Mouse (Mus musculus) ovary, adult 18-20 months (tissue): ENCODE measurements around the gene Cdc34.

Experiments
- DNase-seq: peaks from one replicate; pipeline ENCODE4 v3.0.0; 2022; ENCODE audit warnings: low spot score, mixed read lengths

Cdc34 gene

DNA sequence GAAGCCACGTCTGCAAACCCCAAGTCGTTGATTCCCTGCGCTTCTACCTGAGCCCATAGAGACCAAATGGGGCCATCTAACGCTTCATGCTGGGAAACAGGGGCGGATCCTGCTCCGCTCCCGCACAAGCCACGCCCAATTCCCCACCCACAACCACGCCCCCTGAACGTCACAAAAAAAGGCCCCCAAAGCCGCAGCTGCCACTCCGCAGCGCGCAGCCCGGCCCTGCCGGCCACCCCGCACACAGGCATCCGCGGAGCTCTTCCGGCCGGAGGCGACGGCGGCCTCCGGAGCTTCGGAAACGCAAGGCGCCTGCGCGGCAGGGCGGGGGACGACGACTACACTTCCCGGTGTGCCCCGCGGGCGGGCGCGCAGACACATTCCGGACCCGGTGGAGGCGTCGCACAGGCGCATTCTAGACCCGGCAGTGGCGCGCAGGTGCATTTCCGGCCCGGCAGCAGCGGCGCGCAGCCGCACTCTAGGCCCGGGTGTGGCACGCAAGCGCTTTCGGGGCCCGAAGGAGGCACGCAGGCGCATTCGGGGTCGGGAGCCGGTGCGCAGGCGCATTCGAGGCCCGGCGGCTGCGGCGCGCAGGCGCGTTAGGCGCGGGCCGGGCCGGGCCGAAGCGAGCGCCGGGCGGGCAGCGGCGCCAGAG, at the start of gene Cdc34:
TSS of gene Cdc34 (plus strand) at position 605 of the 655 bp plus-strand sequence.
- peak; percentile 100 for DNase-seq

DNA sequence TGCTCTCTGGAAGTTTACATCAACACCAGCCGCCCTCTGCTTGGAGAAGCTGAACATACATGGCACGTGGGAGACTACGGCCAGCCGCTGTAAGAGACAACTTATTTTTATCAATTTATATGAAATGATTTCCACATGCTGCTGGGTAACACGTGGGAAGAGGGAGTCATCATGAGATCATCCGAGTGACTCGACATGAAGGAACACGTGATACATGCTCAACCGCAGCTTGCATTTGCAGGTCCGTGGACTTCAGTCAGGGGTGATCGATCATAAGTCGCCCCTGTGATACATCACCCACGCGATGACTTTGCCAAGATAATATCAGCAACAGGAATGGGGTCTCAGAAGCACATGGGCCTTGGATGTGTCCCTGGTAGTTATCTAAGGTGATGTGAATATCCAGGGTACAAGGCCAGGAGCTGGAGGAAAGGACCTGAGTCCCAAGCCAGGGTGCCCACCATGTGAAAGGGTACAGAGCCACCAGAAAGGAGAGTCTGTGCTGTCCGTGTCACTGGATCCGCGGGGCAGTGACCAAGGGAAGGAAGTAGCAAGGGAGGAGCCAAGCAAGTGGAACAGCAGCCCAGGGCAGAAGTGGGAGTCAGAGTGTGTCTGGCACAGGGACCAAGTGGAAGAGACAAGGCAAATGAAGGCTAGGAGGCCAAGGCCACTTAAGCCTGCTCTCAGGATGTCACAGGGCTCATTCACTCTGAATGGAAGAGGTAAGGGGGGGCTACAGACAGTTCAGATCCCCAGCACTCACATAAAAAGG, 48.8 kb upstream of the Cdc34 start:
- no peak for DNase-seq

DNA sequence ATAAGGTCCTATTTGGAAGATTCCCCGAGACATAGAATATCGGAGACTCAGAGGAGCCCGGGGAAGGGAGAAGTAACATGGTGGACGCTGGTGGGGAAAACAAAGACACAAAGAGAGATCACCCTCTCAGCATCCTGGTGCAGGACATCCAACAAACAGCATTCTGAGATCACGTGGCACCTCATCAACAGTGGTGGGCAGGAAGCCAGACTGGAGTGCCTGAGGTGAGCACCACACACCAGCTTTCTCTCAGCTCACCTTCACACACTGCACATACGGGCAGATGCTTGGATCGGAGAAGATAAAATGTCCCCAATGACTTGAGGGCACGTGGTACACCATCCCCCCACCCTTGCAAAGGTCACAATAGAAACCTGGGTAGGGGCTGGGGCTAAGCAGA, 45.7 kb upstream of the Cdc34 start:
- no peak for DNase-seq

DNA sequence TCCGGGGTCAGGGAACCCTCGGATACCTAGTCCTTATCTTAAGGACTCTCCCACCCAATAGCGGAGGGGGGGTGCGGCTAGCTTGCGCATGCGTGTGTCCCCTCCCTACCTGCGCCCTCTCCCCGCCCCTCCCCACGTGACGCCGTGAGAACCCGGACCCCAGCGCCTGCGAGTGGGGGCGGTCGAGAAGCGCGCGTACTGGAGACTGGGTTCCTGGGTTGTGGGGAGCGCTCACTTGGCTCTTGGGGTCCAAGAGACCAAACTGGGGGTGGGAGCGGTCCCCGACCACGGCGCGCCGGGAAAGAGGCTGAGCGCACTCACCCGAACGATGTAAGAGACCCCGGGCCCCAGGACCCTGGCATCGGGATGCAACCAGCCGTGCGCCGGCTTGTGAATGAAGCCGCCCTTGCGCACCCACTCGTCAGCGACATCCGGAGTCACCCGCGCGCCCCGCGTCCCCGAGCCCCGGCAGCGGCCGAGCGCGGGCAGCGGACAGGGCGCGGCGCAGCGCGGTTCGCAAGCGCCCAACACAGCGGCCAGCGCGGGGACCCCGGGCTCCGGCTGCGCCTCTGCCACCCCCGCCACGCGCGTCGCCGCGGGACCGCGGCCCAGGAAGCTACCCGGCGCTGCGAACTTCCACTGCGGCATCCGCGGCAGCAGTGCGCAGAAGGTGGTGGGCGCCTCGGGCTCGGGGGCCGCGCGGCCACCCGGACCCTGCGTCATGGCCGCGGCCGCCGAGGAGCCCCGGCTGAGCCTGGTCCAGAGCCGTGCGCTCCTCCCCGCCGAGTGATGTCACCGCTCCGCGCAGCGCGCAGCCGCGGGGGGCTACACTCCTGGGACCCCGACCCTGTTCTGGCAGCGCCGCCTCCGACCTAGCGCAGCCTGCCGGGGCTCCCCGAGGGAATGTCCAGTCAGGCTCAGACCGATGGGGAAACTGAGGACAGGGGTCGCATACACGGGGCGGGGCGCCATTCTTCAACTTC, 44.6 kb upstream of the Cdc34 start, which contains the start of gene Shc2:
TSS of gene Shc2 (minus strand) at position 791 of the 983 bp plus-strand sequence.
- no peak for DNase-seq

DNA sequence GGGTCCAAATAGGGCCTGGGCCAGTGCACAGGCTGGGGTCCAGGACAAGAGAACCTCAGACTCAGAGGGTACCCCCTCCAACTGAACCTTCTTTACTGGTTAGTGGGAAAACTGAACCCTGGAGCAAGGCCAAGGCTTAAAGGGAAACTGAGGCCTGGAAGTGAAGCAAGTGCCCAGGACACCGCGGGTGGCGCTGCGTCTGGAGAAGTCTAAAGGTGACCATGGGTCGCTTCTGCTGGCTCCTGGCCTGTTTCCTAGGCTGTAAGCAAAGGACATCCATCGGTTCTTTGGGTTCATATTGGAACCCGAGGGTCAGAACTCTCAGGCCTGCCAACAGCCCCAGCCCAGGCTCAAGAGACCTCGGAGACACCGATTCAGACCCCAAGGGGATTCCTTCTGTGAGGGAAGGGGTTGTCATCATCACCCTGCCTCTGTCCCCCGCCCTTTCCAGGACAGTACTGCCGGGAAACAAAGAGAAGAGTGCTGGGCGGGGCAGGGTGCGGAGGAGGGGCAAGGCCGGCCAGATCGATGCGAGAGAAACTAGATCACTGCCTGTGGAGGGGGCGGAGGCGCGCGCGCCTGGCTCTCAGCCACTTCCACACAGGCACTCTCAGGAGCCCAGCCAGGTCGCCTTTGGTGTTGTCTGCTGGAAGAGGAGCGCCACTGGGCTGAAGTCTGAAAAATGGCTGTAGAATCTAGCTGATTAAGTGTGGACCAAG, 43.4 kb upstream of the Cdc34 start:
- DNase-seq: no peak

GRCm38 (mm10) chr10:79645711-79646110, 36.3 kb upstream of the Cdc34 start, which contains the start of gene Odf3l2:
Odf3l2 (minus strand) TSS chr10:79645738.
- DNase-seq: no peak

DNA sequence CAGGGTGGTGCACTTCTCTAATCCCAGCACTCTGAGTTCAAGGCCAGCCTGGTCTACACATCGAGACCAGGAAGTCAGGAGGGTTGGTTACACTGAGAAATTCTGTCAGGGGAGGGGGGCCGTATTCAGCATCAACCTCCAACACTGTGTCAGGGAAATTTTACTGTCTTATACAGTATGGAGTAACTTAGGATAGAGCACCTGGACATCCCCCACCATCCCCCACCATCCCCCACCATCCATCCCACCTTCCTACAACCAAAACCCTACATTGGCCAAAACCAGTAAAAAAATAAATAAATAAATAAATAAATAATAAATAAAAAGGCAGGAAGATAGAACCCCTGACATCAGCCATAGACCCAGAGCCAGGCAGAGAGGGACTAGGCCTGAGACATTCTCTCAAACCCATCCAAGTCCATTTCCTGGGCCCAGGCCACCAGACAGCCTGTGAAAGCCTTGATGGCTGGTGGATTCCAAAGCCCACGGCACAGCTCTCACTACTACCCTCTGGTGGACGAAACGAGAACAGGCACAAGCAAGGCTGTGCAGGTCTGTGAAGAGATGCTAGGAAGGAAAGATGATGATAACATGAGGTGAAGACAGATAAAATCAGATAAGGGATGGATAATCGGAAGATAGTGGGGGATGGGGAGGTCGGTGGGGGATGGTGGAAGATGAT, 32.8 kb upstream of the Cdc34 start:
- no peak for DNase-seq

- no peak for DNase-seq
These were observed 29.2 kb upstream of the Cdc34 start for GRCm38 (mm10) chr10:79652789-79653188.

- no peak for DNase-seq
These were observed 27.0 kb upstream of the Cdc34 start for GRCm38 (mm10) chr10:79654946-79655395.

DNA sequence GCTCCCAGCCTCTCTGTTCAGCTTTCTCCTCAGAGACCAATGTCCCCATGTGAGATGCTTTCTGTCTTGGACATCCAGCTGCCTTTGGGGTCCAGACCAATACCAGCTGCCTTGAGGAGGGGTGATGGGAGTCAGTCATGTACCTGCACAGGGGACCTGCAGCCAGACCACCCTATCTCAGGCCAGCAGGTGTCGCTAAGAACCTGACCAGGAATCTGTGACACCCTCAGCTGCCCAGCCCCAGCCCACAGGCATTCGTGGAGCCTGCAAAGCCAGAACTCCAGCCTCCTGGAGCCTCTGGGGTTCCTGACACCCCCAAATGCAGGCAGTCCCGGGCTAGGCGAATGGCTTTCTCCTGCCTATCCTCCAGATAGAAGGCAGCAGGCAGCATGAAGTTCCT, 23.2 kb upstream of the Cdc34 start:
- DNase-seq: no peak

DNA sequence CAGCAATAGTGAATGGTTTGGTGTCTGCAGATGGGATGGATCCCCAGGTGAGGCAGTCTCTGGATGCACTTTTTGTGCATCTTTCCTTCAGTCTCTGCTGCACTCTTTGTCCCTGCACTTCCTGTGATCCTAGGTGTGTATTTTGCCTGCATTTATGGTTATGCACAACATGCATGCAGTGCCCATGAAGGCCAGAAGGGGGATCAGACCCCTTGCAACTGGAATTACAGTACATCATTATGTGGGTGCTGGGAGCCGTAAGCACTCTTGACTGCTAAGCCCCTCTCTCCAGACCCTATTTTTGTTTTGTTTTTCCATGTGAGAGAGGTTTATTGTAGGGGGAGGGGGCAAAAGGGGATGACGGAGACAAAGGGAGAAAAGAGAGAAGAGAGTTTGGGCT, 21.7 kb upstream of the Cdc34 start:
- no peak for DNase-seq

GRCm38 (mm10) chr10:79661861-79662260, 20.1 kb upstream of the Cdc34 start:
- DNase-seq: no peak

GRCm38 (mm10) chr10:79664131-79664665, 17.8 kb upstream of the Cdc34 start, which contains the start of gene Madcam1:
Madcam1 (plus strand) TSS chr10:79664559.
- DNase-seq: no peak

- no peak for DNase-seq
These were observed 16.9 kb upstream of the Cdc34 start for GRCm38 (mm10) chr10:79665051-79665450.

- DNase-seq: no peak
These were observed 15.5 kb upstream of the Cdc34 start for GRCm38 (mm10) chr10:79666493-79666892.

DNA sequence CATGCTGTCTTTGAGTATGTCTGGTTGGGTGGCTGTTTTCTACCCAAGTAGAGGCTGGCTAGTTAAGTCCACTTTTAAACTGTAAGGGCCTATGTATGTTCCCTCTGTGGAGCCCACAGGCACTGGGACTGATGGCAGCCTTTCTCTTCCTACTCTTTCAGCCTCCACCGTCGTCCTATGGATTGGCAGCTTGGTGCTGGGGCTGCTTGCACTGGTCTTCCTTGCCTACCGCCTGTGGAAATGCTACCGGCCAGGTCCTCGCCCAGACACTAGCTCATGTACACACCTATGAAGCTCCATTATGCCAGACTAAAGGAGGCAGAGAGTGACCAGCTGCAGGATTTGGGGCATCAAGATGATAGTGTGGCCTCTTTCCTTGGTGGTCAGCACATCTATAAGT, 13.9 kb upstream of the Cdc34 start:
- DNase-seq: no peak

DNA sequence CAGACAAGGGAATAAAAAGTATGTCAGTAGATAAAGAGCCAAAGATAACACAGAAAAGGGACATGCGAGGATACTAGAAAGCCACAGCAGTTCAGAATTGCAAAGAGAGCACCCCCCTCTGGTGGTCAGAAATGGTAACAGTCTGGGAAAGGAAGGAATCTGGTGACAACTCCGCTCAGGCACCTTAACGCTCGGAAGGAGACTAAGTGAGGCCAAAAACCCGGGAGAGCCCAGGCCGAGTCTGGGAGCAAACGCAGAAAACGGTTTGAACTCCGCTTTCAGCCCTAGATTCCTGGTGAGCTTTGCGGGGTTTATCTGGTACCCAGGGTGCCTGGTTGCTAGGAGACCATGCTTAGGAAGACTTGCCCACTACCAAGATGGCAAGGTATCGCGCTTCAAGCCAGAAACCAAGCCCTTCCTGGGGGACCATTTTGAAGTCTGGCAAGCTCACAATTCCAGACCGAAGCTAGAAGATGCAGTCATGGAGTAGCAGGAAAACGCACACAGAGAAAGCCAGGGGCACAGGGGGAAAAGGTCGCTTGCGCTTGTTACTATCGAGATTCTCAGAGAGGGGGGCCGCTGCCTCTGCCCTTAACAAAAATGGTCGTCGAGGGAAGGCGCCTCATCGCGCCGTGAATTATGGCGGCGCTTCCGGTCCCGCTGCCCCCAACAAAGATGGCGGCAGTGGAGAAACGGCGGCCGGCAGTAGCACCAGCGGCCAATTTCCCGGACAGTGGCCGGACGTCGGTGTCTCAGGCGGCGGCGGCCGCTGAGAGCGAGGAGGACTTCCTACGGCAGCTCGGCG, 13.0 kb upstream of the Cdc34 start, which contains the start of gene Tpgs1:
TSS of gene Tpgs1 (plus strand) at position 599 of the 805 bp plus-strand sequence.
- peak; percentile 82 for DNase-seq

DNA sequence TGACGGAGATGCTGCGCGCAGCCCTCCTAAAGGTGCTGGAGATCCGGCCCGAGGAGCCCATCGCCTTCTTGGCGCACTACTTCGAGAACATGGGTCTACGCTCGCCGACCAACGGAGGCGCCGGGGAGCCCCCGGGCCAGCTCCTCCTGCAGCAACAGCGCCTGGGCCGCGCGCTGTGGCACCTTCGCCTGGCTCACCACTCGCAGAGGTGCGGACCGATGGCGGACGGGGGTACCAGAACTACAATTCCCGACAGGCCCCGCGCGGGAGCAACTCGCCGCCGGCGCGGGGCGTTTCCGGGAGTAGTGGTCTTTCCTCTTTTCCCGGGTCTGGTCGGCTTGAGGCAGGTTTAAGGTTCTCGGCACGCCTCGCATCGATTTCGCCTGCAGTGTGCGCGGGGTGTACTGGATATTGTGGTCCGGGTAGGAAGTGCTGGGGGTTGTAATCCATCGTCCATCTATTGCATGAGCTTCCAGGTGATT, 12.4 kb upstream of the Cdc34 start:
- peak; percentile 45 for DNase-seq
